Comparison of ENCODE assay signal across 15 mouse cellular contexts in genomic region chr11:62638402-62638801, GRCm38 (mm10).
"Had no signal": no experiment of that assay in that cellular context is flagged by ENCODE, and none has a peak within 500 bp of the region (broad histone marks: within the 10 kb centered on the region; RNA-seq: fewer than 3 reads in every experiment).

No protein-coding gene starts in this region.

- H3K27me3 ChIP-seq: liver, embryonic 13.5 days; lung, embryonic 15.5 days; midbrain, embryonic 15.5 days; neural tube, embryonic 12.5 days had no signal

- H3K36me3 ChIP-seq: liver, embryonic 13.5 days; lung, embryonic 15.5 days; midbrain, embryonic 15.5 days; neural tube, embryonic 12.5 days had no signal

- DNase-seq: kidney, postnatal 10 days; kidney, postnatal 4 days; liver; liver, embryonic 13.5 days; liver, postnatal 0 days; lung, postnatal 14 days; thymus, postnatal 4 days had no signal

- H3K27ac ChIP-seq: layer of hippocampus, adult 2 months; liver, embryonic 13.5 days; lung, embryonic 15.5 days; macrophage; midbrain, embryonic 15.5 days; neural tube, embryonic 12.5 days; stomach, postnatal 0 days had no signal

- H3K9ac ChIP-seq: liver, embryonic 13.5 days; liver, postnatal 0 days; lung, embryonic 15.5 days; midbrain, embryonic 15.5 days; neural tube, embryonic 12.5 days had no signal

- H3K4me2 ChIP-seq: liver, embryonic 13.5 days; lung, embryonic 15.5 days; midbrain, embryonic 11.5 days; midbrain, embryonic 15.5 days; neural tube, embryonic 12.5 days had no signal

- H3K4me3 ChIP-seq: layer of hippocampus, adult 2 months; liver, embryonic 13.5 days; lung, embryonic 15.5 days; megakaryocyte, embryonic 14.5 days; midbrain, embryonic 15.5 days; neural tube, embryonic 12.5 days had no signal

- ATAC-seq: liver, postnatal 0 days; midbrain, embryonic 15.5 days had no signal

- H3K9me3 ChIP-seq: liver, embryonic 13.5 days; lung, embryonic 15.5 days; megakaryocyte, embryonic 14.5 days; midbrain, embryonic 15.5 days; neural tube, embryonic 12.5 days had no signal
